In the genomic region with DNA sequence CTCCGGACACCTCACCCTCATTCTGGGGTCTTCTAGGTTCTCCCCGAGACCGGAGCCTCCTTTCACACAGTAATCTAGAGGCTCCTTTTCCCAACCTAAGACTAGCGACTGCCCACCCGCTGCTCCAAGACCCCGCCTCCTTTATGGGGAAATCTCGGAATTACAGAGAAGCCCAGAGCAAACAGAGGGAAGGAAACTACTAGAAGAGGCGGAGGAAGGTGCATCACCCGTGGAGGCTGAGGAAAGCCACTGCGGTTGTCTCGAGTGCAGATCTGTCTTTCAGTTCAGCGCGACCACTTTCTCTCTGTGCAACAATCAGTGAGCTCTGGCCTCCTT, we compare ENCODE assay signal across 8 mouse cellular contexts. TPM values are rescaled to one million over a fixed set of nuclear protein-coding genes. Genes with fewer than 3 reads are reported as not detected.
A peak's percentile ranks its signal among the peaks of the same experiment; 100 is the strongest.
DNase-seq lines count a peak whose midpoint lies in the region; ATAC-seq and TF ChIP-seq lines count a peak whose summit lies in the region.

No protein-coding gene starts in this region.

- H3K4me2 ChIP-seq in heart, embryonic 12.5 days, result peak overlapping the region; percentile 95
- peak overlapping the region; percentile 99 for H3K4me2 ChIP-seq in heart, embryonic 16.5 days (ENCODE audit: low read depth, low read length)
- peak overlapping the region; percentile 99 for H3K4me2 ChIP-seq in lung, embryonic 15.5 days

- H3K9ac ChIP-seq in heart, embryonic 12.5 days, result peak overlapping the region; percentile 67
- H3K9ac ChIP-seq in ES-E14 (ENCODE audit: insufficient read depth, low read depth, low read length, poor library complexity, severe bottlenecking), result peak overlapping the region; percentile 30; the same call in 1 of the 2 replicates
- peak overlapping the region; percentile 63 for H3K9ac ChIP-seq in heart, embryonic 16.5 days (ENCODE audit: low read length)
- H3K9ac ChIP-seq in lung, embryonic 15.5 days, result peak overlapping the region; percentile 58; the same call in 1 of the 2 replicates

- peak overlapping the region; percentile 62 for H3K4me3 ChIP-seq in heart, embryonic 12.5 days
- peak overlapping the region; percentile 88 to 93 for H3K4me3 ChIP-seq in ES-E14 (ENCODE audit: insufficient read depth in 1 of 2, low read depth in 1 of 2, low read length in 2 of 2, poor library complexity in 1 of 2, severe bottlenecking in 1 of 2)
- peak overlapping the region; percentile 75 for H3K4me3 ChIP-seq in heart, embryonic 16.5 days (ENCODE audit: low read length)
- peak overlapping the region; percentile 78 for H3K4me3 ChIP-seq in lung, embryonic 15.5 days

- 9% methylated on average over 13 of the region's 13 CpGs for WGBS in heart, embryonic 12.5 days
- 14% methylated on average over 13 of the region's 13 CpGs for WGBS in heart, embryonic 16.5 days
- 5% methylated on average over 13 of the region's 13 CpGs for WGBS in lung, embryonic 15.5 days

- H3K4me1 ChIP-seq in heart, embryonic 12.5 days (replicated peaks), result peaks cover 18% of the 10 kb centered on the region
- peaks cover 7 to 19% of the 10 kb centered on the region in 2 experiments; a peak in 3 of 4 replicates for H3K4me1 ChIP-seq in ES-E14 (ENCODE audit: control insufficient read depth in 2 of 2, insufficient read depth in 2 of 2, low read length in 2 of 2, poor library complexity in 1 of 2)
- no peaks in the 10 kb centered on the region; the same call in 1 of the 2 replicates for H3K4me1 ChIP-seq in heart, embryonic 16.5 days (ENCODE audit: control insufficient read depth, insufficient read depth, low read length)
- peaks cover 9% of the 10 kb centered on the region for H3K4me1 ChIP-seq in lung, embryonic 15.5 days

- H3K36me3 ChIP-seq in heart, embryonic 12.5 days, result no peaks in the 10 kb centered on the region
- H3K36me3 ChIP-seq in ES-E14 (ENCODE audit: control insufficient read depth, insufficient read depth, low read length, poor library complexity, severe bottlenecking), result no peaks in the 10 kb centered on the region
- H3K36me3 ChIP-seq in heart, embryonic 16.5 days (ENCODE audit: control insufficient read depth, insufficient read depth), result no peaks in the 10 kb centered on the region
- H3K36me3 ChIP-seq in lung, embryonic 15.5 days, result no peaks in the 10 kb centered on the region

- peak; percentile 48; the same call in 1 of the 2 replicates for ATAC-seq in heart, embryonic 12.5 days (ENCODE audit: insufficient number of reproducible peaks, low FRiP score)
- ATAC-seq in heart, embryonic 16.5 days (replicated peaks; ENCODE audit: extremely low read depth, insufficient read depth, low FRiP score), result no peak
- ATAC-seq in lung, embryonic 15.5 days (ENCODE audit: borderline replicate concordance, extremely low read depth, low FRiP score, low TSS enrichment), result peak; percentile 28; the same call in 1 of the 2 replicates

- DNase-seq in heart, postnatal 10 days, result no peak
- DNase-seq in ES-E14 (ENCODE audit: low read depth, low spot score), result no peak
- DNase-seq in MN1 (ENCODE audit: low spot score), result no peak
- no peak for DNase-seq in thymus, postnatal 4 days
- DNase-seq in cerebellum, postnatal 4 days (ENCODE audit: low spot score in 2 of 2), result no peak

- H3K9me3 ChIP-seq in heart, embryonic 12.5 days (replicated peaks), result no peaks in the 10 kb centered on the region
- no peaks in the 10 kb centered on the region for H3K9me3 ChIP-seq in ES-E14 (ENCODE audit: control insufficient read depth, insufficient read depth, low read depth, low read length)
- no peaks in the 10 kb centered on the region for H3K9me3 ChIP-seq in heart, embryonic 16.5 days (replicated peaks; ENCODE audit: control insufficient read depth, low read length)
- H3K9me3 ChIP-seq in lung, embryonic 15.5 days, result no peaks in the 10 kb centered on the region

- in situ Hi-C loops in ES-E14 (cut with MboI; ENCODE audit: low sequenced_read_pairs in 2 of 2, unreplicated experiment in 2 of 2), result no loop called here

- H3K27me3 ChIP-seq in heart, embryonic 12.5 days (replicated peaks), result peaks cover 38% of the 10 kb centered on the region
- H3K27me3 ChIP-seq in heart, embryonic 16.5 days (ENCODE audit: control insufficient read depth, insufficient read depth, low read length), result peaks cover 12% of the 10 kb centered on the region
- H3K27me3 ChIP-seq in lung, embryonic 15.5 days, result peaks cover 12% of the 10 kb centered on the region; the same call in 1 of the 2 replicates

- intact Hi-C loops in heart, postnatal 10 days (cut with DNase I), result no loop called here

- no peak overlapping the region for H3K27ac ChIP-seq in heart, embryonic 12.5 days (ENCODE audit: poor library complexity, severe bottlenecking)
- no peak overlapping the region for H3K27ac ChIP-seq in ES-E14 (ENCODE audit: insufficient read depth, low read depth, low read length, poor library complexity, severe bottlenecking)
- H3K27ac ChIP-seq in heart, embryonic 16.5 days (ENCODE audit: low read length), result no peak overlapping the region
- H3K27ac ChIP-seq in lung, embryonic 15.5 days, result no peak overlapping the region

TF ChIP-seq in ES-E14, 5 proteins besides CTCF, POLR2A, EP300 and RAD21:
- TF ChIP-seq MAFK (IDR thresholded peaks at IDR 0.05; ENCODE audit: insufficient read depth, low read depth, low read length) (no peak), HCFC1 (IDR thresholded peaks at IDR 0.05; ENCODE audit: borderline replicate concordance, insufficient read depth, low read length) (no peak), ZC3H11A (IDR thresholded peaks at IDR 0.05; ENCODE audit: borderline replicate concordance, low read depth, low read length) (no peak), CHD2 (IDR thresholded peaks at IDR 0.05; ENCODE audit: low read depth, low read length) (no peak), ZNF384 (IDR thresholded peaks at IDR 0.05; ENCODE audit: low read depth, low read length) (no peak)

RNA-seq across cellular contexts. Expression of a gene that starts 0.3 kb away (rescaled TPM):
- polyA plus RNA-seq in heart, embryonic 12.5 days (2016; fragmentation: Nextera tagmentation; extraction: Ambion mirVana), result 0.46 and 0.92 TPM in 2 replicates
- total RNA-seq in heart, postnatal 10 days (2021), result under 1 TPM; 0.53 to 0.94 TPM
- total RNA-seq in ES-E14 (2012; rRNA removed), result 0.76 and 2.1 TPM in 2 replicates
- 0.51 and 0.85 TPM in 2 replicates for polyA plus RNA-seq in heart, embryonic 16.5 days (2015; fragmentation: Nextera tagmentation; extraction: Ambion mirVana)
- polyA plus RNA-seq in lung, embryonic 15.5 days (2015; fragmentation: Nextera tagmentation; extraction: Ambion mirVana), result 1.5 and 2.0 TPM in 2 replicates

RNA-seq across cellular contexts. Expression of a gene that starts 15.1 kb away (rescaled TPM):
- 108 and 110 TPM in 2 replicates for polyA plus RNA-seq in heart, embryonic 12.5 days (2016; fragmentation: Nextera tagmentation; extraction: Ambion mirVana)
- 10 to 100 TPM; 37.4 to 38.2 TPM for total RNA-seq in heart, postnatal 10 days (2021)
- total RNA-seq in ES-E14 (2012; rRNA removed), result 126 and 143 TPM in 2 replicates
- 73.6 and 77.9 TPM in 2 replicates for polyA plus RNA-seq in heart, embryonic 16.5 days (2015; fragmentation: Nextera tagmentation; extraction: Ambion mirVana)
- polyA plus RNA-seq in lung, embryonic 15.5 days (2015; fragmentation: Nextera tagmentation; extraction: Ambion mirVana), result 94.4 and 104 TPM in 2 replicates

RNA-seq across cellular contexts. Expression of a gene that starts 18.7 kb away (rescaled TPM):
- 104 and 110 TPM in 2 replicates for polyA plus RNA-seq in heart, embryonic 12.5 days (2016; fragmentation: Nextera tagmentation; extraction: Ambion mirVana)
- total RNA-seq in heart, postnatal 10 days (2021), result 10 to 100 TPM; 62.0 to 67.0 TPM
- total RNA-seq in ES-E14 (2012; rRNA removed), result 79.8 and 102 TPM in 2 replicates
- 88.9 and 94.5 TPM in 2 replicates for polyA plus RNA-seq in heart, embryonic 16.5 days (2015; fragmentation: Nextera tagmentation; extraction: Ambion mirVana)
- 99.4 and 101 TPM in 2 replicates for polyA plus RNA-seq in lung, embryonic 15.5 days (2015; fragmentation: Nextera tagmentation; extraction: Ambion mirVana)

RNA-seq across cellular contexts. Expression of a gene that starts 36.8 kb away (rescaled TPM):
- polyA plus RNA-seq in heart, embryonic 12.5 days (2016; fragmentation: Nextera tagmentation; extraction: Ambion mirVana), result 2.8 and 3.4 TPM in 2 replicates
- total RNA-seq in heart, postnatal 10 days (2021), result 1 to 10 TPM; 5.1 to 5.3 TPM
- total RNA-seq in ES-E14 (2012; rRNA removed), result 5.4 and 6.8 TPM in 2 replicates
- polyA plus RNA-seq in heart, embryonic 16.5 days (2015; fragmentation: Nextera tagmentation; extraction: Ambion mirVana), result 1.8 and 2.8 TPM in 2 replicates
- polyA plus RNA-seq in lung, embryonic 15.5 days (2015; fragmentation: Nextera tagmentation; extraction: Ambion mirVana), result 5.7 and 6.3 TPM in 2 replicates

RNA-seq across cellular contexts. Expression of a gene that starts 46.9 kb away (rescaled TPM):
- 0.08 and 0.13 TPM in 2 replicates for polyA plus RNA-seq in heart, embryonic 12.5 days (2016; fragmentation: Nextera tagmentation; extraction: Ambion mirVana)
- total RNA-seq in heart, postnatal 10 days (2021), result under 1 TPM; 0.10 to 0.24 TPM
- total RNA-seq in ES-E14 (2012; rRNA removed), result 0.05 and 0.09 TPM in 2 replicates
- 0.09 and 0.10 TPM in 2 replicates for polyA plus RNA-seq in heart, embryonic 16.5 days (2015; fragmentation: Nextera tagmentation; extraction: Ambion mirVana)
- 0.06 and 0.13 TPM in 2 replicates for polyA plus RNA-seq in lung, embryonic 15.5 days (2015; fragmentation: Nextera tagmentation; extraction: Ambion mirVana)
